In the genomic region with DNA sequence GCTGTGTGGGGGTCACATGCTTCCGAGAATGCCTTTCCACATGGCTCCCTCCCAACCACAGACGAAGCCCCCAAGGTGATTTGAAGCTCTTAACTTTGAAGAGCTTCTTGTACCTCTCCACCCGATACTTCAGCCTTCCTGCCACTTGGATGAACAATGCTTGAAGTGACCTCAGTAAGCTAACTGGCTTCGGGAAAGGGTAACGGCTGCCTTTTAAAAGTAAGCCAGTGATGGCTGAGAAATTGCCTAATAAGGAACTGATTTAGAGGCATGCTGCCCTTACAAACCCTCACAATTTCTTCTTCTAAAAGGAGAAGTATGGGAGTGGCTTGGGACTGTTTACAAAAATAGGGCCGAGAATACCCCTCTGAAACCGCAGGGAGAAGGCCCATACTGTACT, we compare ENCODE assay signal across 18 mouse cellular contexts. TPM values are rescaled to one million over a fixed set of nuclear protein-coding genes. Genes with fewer than 3 reads are reported as not detected.
DNase-seq lines count a peak whose midpoint lies in the region; ATAC-seq and TF ChIP-seq lines count a peak whose summit lies in the region.
"Had no signal": no experiment of that assay in that cellular context is flagged by ENCODE, and none has a peak within 500 bp of the region (broad histone marks: within the 10 kb centered on the region; RNA-seq: fewer than 3 reads in every experiment).

No protein-coding gene starts in this region.

- H3K4me3 ChIP-seq in liver, adult 2 months (ENCODE audit: insufficient read depth, low read depth, low read length): no peak overlapping the region
- no peak overlapping the region for H3K4me3 ChIP-seq in stomach, postnatal 0 days (ENCODE audit: low read depth, low read length)
- H3K4me3 ChIP-seq: limb, embryonic 10.5 days; liver, embryonic 15.5 days; midbrain, embryonic 13.5 days had no signal

- DNase-seq in liver, adult 2 months (ENCODE audit: extremely low read depth, low read depth, low spot score): peak; percentile 29
- DNase-seq in liver: no peak
- DNase-seq in lung, adult 18-20 months: peak; percentile 56 to 69
- DNase-seq in lung, postnatal 36 days: peak; percentile 68
- DNase-seq in stomach, postnatal 0 days (ENCODE audit: low spot score): no peak
- DNase-seq: cerebellum, adult 8-10 months; embryo, embryonic 11 days; heart, postnatal 14 days; kidney, adult 2 months had no signal

- no peak for TF ChIP-seq CTCF in liver, adult 2 months (IDR thresholded peaks at IDR 0.05; ENCODE audit: low read depth, low read length)
- TF ChIP-seq CTCF in stomach, postnatal 0 days (IDR thresholded peaks at IDR 0.05; ENCODE audit: low read depth): no peak

- no peaks in the 10 kb centered on the region for H3K36me3 ChIP-seq in liver, adult 2 months (ENCODE audit: control insufficient read depth, insufficient read depth, low read length)
- no peaks in the 10 kb centered on the region for H3K36me3 ChIP-seq in stomach, postnatal 0 days (ENCODE audit: control insufficient read depth, insufficient read depth, low read length)
- H3K36me3 ChIP-seq: limb, embryonic 10.5 days; liver, embryonic 15.5 days; midbrain, embryonic 13.5 days had no signal

- no peak for TF ChIP-seq EP300 in stomach, postnatal 0 days (optimal IDR thresholded peaks at IDR 0.05)

- H3K9me3 ChIP-seq in stomach, postnatal 0 days (ENCODE audit: control insufficient read depth, low read length): no peaks in the 10 kb centered on the region
- H3K9me3 ChIP-seq: limb, embryonic 10.5 days; liver, embryonic 15.5 days; midbrain, embryonic 13.5 days had no signal

- no peak overlapping the region for H3K9ac ChIP-seq in liver, adult 2 months (ENCODE audit: low read depth, low read length)
- H3K9ac ChIP-seq in stomach, postnatal 0 days (ENCODE audit: low read length): no peak overlapping the region
- H3K9ac ChIP-seq: liver, embryonic 15.5 days; midbrain, embryonic 13.5 days had no signal

- no peaks in the 10 kb centered on the region for H3K4me1 ChIP-seq in liver, adult 2 months (ENCODE audit: control insufficient read depth, insufficient read depth, low read length)
- no peaks in the 10 kb centered on the region for H3K4me1 ChIP-seq in stomach, postnatal 0 days (replicated peaks; ENCODE audit: control insufficient read depth, insufficient read depth)
- H3K4me1 ChIP-seq: limb, embryonic 10.5 days; midbrain, embryonic 13.5 days had no signal

- no peak for TF ChIP-seq POLR2A in liver, adult 2 months (IDR thresholded peaks at IDR 0.05; ENCODE audit: extremely low read depth, insufficient read depth, low read length)

- WGBS in liver, adult 2 months: 89% methylated on average over 7 of the region's 7 CpGs
- 58% methylated on average over 7 of the region's 7 CpGs for WGBS in stomach, postnatal 0 days

- H3K27ac ChIP-seq in liver, adult 2 months (replicated peaks; ENCODE audit: insufficient read depth, low read depth, low read length): no peak overlapping the region
- peak overlapping the region; percentile 61; the same call in 1 of the 2 replicates for H3K27ac ChIP-seq in stomach, postnatal 0 days (replicated peaks)
- H3K27ac ChIP-seq: limb, embryonic 10.5 days; liver, embryonic 15.5 days; midbrain, embryonic 13.5 days had no signal

- ATAC-seq in stomach, postnatal 0 days (ENCODE audit: low FRiP score, low TSS enrichment): no peak; the same call in 1 of the 2 replicates
- no peak for ATAC-seq in inflammation-experienced regulatory T-cells, adult 6 months
- no peak for ATAC-seq in CD4-positive, CD25-positive, alpha-beta regulatory T cell, adult 4 months
- ATAC-seq: forebrain, embryonic 14.5 days; hindbrain, embryonic 16.5 days; midbrain, embryonic 13.5 days had no signal

- no peaks in the 10 kb centered on the region for H3K27me3 ChIP-seq in liver, adult 2 months (ENCODE audit: control insufficient read depth, insufficient read depth, low read length)
- H3K27me3 ChIP-seq in stomach, postnatal 0 days (ENCODE audit: control insufficient read depth, insufficient read depth, low read length): no peaks in the 10 kb centered on the region
- H3K27me3 ChIP-seq: liver, embryonic 15.5 days; midbrain, embryonic 13.5 days had no signal

- H3K4me2 ChIP-seq in stomach, postnatal 0 days (replicated peaks; ENCODE audit: low read depth): no peak overlapping the region
- H3K4me2 ChIP-seq: liver, embryonic 15.5 days; midbrain, embryonic 13.5 days had no signal

- H3K79me2 ChIP-seq in liver, adult 2 months (ENCODE audit: control insufficient read depth, insufficient read depth, low read length): no peaks in the 10 kb centered on the region

RNA-seq across cellular contexts. Expression of gene Cc2d2b, which starts 55.4 kb away (rescaled TPM):
- 0.09 TPM in 1 of 2 replicates, not detected in the other for total RNA-seq in liver, adult 2 months (2014; rRNA removed)
- polyA plus RNA-seq in liver, adult 2 months (2012; rRNA removed): not detected in 2 replicates
- 0.12 and 0.21 TPM in 2 replicates for polyA plus RNA-seq in stomach, postnatal 0 days (2015; fragmentation: Nextera tagmentation; extraction: Ambion mirVana)
- under 1 TPM in 2 of 3 experiments, not detected in 1; 0.13 to 0.15 TPM for polyA plus RNA-seq in inflammation-experienced regulatory T-cells, adult 6 months (2017; shearing (Covaris generic))
- under 1 TPM; 0.47 to 0.93 TPM for polyA plus RNA-seq in CD4-positive, CD25-positive, alpha-beta regulatory T cell, adult 4 months (2017; shearing (Covaris generic))
- total RNA-seq: gastrocnemius, adult 18-20 months; heart, postnatal 14 days had no signal
- polyA plus RNA-seq: kidney, adult 2 months; large intestine, adult 2 months had no signal

Comparison
In these comparisons a context has a peak if more than half of its experiments do, and no peak if none do; other contexts are left out.
1. DNase-seq: peak in liver, adult 2 months (single experiment), lung, adult 18-20 months (2 of 2) and lung, postnatal 36 days (single experiment); none in liver (single experiment) and stomach, postnatal 0 days (single experiment).